Mouse (Mus musculus) pancreas, adult 10 weeks (tissue): Measurements from ENCODE around the gene Mtmr2. TPM values are rescaled to one million over a fixed set of nuclear protein-coding genes. Genes with fewer than 3 reads are reported as not detected.

Source experiments
- polyA plus RNA-seq: library from polyadenylated mRNA; stranded (reverse); fragments of 350-450 nt; fragmentation: Illumina TruSeq; extraction: RNeasy Lipid Tissue Mini Kit (QIAGEN cat#74804); gene quantifications from one replicate; pipeline ENCODE4 v1.2.3, GENCODE M21; 2015; ENCODE audit warnings: low read depth, low replicate concordance; ENCODE audit not compliant: insufficient read depth

The Mtmr2 gene
- 12.6 TPM for polyA plus RNA-seq

DNA sequence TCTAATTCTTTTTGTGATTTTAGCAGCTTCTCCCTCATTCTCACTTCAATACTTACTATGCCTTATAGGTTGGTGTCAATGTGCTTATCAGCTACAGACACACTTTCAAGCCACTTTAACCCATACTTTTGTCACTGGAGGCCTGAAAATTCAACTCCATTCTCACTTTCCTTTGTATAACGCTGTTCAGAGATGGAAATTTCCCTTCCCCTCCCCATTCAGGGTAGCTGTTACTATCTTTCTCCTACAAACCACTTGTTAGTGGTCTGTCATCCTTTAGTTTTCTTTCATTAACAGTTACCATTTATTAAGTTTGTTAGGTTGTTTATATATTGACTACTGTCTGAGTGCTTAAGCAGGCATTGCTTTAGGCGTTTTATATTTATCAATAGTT is at the start of gene Mtmr2:
Gene Mtmr2, plus strand, starts transcription at position 7 of the 394 bp plus-strand sequence.

DNA sequence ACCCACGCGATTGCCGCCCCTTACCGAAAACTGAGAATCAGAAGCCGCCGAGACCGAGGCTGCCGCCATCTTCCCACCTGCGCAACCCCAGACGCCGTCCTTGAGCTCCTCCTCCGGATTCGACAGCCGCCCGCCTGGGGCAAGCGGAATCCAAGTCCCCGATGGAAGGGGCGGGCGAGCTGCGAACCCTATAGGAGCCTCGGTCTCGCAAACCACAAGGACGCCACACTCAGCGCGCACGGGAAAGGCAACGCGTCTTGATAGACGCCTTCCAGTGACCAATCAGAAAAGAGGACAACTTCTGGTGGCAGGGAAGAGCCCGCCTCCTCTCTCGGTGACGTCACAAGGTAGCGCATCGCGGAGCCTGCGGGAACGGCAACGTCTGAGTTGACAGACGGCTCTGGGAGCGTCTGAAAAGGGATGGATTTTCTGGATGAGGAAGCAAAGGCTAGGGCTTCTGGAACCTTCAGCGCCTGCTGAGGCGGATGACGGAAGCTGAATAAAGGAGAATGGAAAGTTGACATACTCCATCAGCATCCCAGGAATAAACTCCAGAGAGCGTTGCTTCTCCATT is 78.7 kb downstream of the Mtmr2 start, which contains the start of gene Cep57:
Gene Cep57, minus strand, starts transcription at position 276 of the 574 bp plus-strand sequence.

DNA sequence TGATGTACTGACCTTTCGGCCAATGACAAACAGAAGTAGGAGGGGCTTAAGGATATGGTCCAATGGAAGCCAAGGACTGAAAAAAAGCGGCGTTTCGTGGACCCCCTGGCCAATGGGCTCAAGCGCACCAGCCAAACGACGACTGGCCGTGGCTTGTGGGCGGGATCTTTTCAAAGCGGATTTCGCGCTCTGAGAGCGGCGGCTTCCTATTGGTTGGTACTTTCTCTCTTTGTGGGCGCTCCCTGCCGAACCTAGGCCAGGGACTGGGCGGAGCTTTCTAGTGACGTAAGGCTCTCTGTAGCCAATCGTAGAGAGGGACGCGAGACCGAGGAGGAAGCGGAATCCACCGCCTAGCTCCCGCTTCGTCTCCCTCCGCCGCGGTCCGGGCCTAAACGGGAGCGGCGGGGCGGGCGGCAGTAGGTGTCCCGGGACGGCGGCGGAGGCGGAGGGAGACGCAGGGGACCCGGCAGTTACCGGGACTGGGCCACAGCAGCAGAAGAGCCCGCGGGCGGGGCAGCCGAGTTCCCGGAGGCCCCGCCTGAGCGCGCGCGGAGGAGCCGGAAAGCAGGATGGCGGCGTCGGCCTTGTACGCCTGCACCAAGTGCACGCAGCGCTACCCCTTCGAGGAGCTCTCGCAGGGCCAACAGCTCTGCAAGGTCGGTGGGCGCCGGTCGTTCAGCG is 79.3 kb downstream of the Mtmr2 start, which contains the start of gene Fam76b:
Gene Fam76b, plus strand, starts transcription at position 311 of the 681 bp plus-strand sequence.

Other genes with a start within 250 kb of the Mtmr2 start
- gene Cep57, start 78.7 kb downstream of the Mtmr2 start, polyA plus RNA-seq: 7.0 TPM
- 6.7 TPM for gene Fam76b, start 79.3 kb downstream of the Mtmr2 start, polyA plus RNA-seq